Mouse (Mus musculus) olfactory bulb, adult 2 months (tissue): ENCODE measurements at regions not wholly inside any gene's neighbourhood (a gene's known extent, or its start where the extent isn't known, plus 50 kb on each side); places are given as distances from the start of the nearest gene placed in this dataset.

Experiments
- CTCF ChIP-seq: fragments of 200-500 bp; IDR thresholded peaks from 2 replicates; pipeline ENCODE4 v1.5.1; 2012; ENCODE audit warnings: low read depth, mild to moderate bottlenecking, low read length, moderate library complexity; ENCODE audit not compliant: insufficient read depth
- POLR2A ChIP-seq: fragments of 200-500 bp; IDR thresholded peaks from 2 replicates; pipeline ENCODE4 v1.6.1; 2012; ENCODE audit warnings: mild to moderate bottlenecking, low read depth, low read length, moderate library complexity; ENCODE audit not compliant: insufficient read depth

DNA sequence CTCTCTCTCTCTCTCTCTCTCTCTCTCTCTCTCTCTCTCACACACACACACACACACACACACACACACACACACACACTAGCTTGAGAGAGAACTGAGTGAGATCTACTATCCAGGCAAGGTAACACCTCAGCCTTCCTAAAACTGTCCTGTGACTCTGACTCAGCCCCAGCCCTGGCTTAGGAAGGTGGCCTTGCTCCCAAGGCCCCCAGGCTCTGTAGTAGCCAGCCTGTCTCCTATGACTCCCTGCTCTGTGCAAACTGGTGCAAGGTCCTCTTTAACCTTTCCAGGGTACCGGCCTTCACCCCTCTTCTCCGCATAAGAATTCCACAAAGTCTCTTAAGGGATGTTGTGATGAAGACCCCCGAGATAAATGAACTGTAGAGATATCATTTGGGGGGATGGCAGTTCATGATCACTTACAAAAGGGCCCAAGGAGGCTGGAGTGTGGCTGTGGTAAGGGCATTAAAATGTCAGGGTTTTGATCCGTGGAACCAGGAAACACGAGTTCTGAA lies 114.1 kb downstream of the Erv3 start:
- no peak for TF ChIP-seq CTCF
- no peak for TF ChIP-seq POLR2A
